Mouse (Mus musculus): Measurements from ENCODE around the gene Sgpp1. TPM values are rescaled to one million over a fixed set of nuclear protein-coding genes. Genes with fewer than 3 reads are reported as not detected.
"Not testable (repeated sequence)": the region's sequence is repeated elsewhere in the genome, so short reads cannot be mapped to it uniquely, and the experiment has no call there.

The Sgpp1 gene
- polyA plus RNA-seq, 1 experiment from 2014 or later = 19.1 TPM

- no peak for ATAC-seq (ENCODE audit: insufficient read depth)
- no peak overlapping the region for H3K4me2 ChIP-seq
- no peak overlapping the region for H3K9ac ChIP-seq
- no peak overlapping the region for H3K4me3 ChIP-seq (ENCODE audit: low read depth, low read length)
- 80% methylated on average over 14 of the region's 14 CpGs for WGBS
- no peaks in the 10 kb centered on the region for H3K27me3 ChIP-seq (ENCODE audit: insufficient read depth, low read length)
- H3K36me3 ChIP-seq (ENCODE audit: insufficient read depth) = 0 out of 2 replicates have a peak, but pooled peaks cover 4% of the 10 kb centered on the region
- TF ChIP-seq CTCF (IDR thresholded peaks at IDR 0.05; ENCODE audit: low read depth) = no peak
- no peaks in the 10 kb centered on the region for H3K9me3 ChIP-seq (ENCODE audit: low read depth, low read length)
- no peak for DNase-seq
- H3K27ac ChIP-seq (ENCODE audit: low read depth) = no peak overlapping the region
- H3K4me1 ChIP-seq (ENCODE audit: insufficient read depth) = no peaks in the 10 kb centered on the region
Observed at GRCm38 (mm10) chr12:75724621-75725324, 10.8 kb downstream of the Sgpp1 start.

- Histone ChIP-seq H3K36me3 (ENCODE audit: insufficient read depth) (0 out of 2 replicates have a peak, but pooled peaks cover 8% of the 10 kb centered on the region), H3K27ac (ENCODE audit: low read depth) (no peak overlapping the region), H3K4me2 (no peak overlapping the region), H3K4me1 (ENCODE audit: insufficient read depth) (no peaks in the 10 kb centered on the region), H3K4me3 (ENCODE audit: low read depth, low read length) (no peak overlapping the region), H3K27me3 (ENCODE audit: insufficient read depth, low read length) (no peaks in the 10 kb centered on the region), H3K9ac (no peak overlapping the region), H3K9me3 (ENCODE audit: low read depth, low read length) (no peaks in the 10 kb centered on the region)
- no peak for TF ChIP-seq CTCF (IDR thresholded peaks at IDR 0.05; ENCODE audit: low read depth)
- 74% methylated on average over 11 of the region's 11 CpGs for WGBS
- DNase-seq (no peak), ATAC-seq (ENCODE audit: insufficient read depth) (no peak)
Observed at GRCm38 (mm10) chr12:75723839-75724463, 11.6 kb downstream of the Sgpp1 start.

GRCm38 (mm10) chr12:75721941-75722340 is 13.6 kb downstream of the Sgpp1 start:
- Histone ChIP-seq H3K4me3 (ENCODE audit: low read depth, low read length) (no peak overlapping the region), H3K27ac (ENCODE audit: low read depth) (no peak overlapping the region), H3K9ac (no peak overlapping the region), H3K27me3 (ENCODE audit: insufficient read depth, low read length) (no peaks in the 10 kb centered on the region), H3K36me3 (ENCODE audit: insufficient read depth) (0 out of 2 replicates have a peak, but pooled peaks cover 8% of the 10 kb centered on the region), H3K4me1 (ENCODE audit: insufficient read depth) (no peaks in the 10 kb centered on the region), H3K4me2 (no peak overlapping the region), H3K9me3 (ENCODE audit: low read depth, low read length) (no peaks in the 10 kb centered on the region)
- TF ChIP-seq CTCF (IDR thresholded peaks at IDR 0.05; ENCODE audit: low read depth) = no peak
- WGBS = 28% methylated on average over 4 of the region's 4 CpGs
- ATAC-seq (ENCODE audit: insufficient read depth) (no peak), DNase-seq (no peak)

GRCm38 (mm10) chr12:75721006-75721405 is 14.5 kb downstream of the Sgpp1 start:
- Histone ChIP-seq H3K9me3 (ENCODE audit: low read depth, low read length) (no peaks in the 10 kb centered on the region), H3K27me3 (ENCODE audit: insufficient read depth, low read length) (no peaks in the 10 kb centered on the region), H3K4me1 (ENCODE audit: insufficient read depth) (no peaks in the 10 kb centered on the region), H3K4me2 (no peak overlapping the region), H3K4me3 (ENCODE audit: low read depth, low read length) (no peak overlapping the region), H3K9ac (no peak overlapping the region), H3K27ac (ENCODE audit: low read depth) (no peak overlapping the region), H3K36me3 (ENCODE audit: insufficient read depth) (0 out of 2 replicates have a peak, but pooled peaks cover 10% of the 10 kb centered on the region)
- WGBS = 47% methylated on average over 9 of the region's 9 CpGs
- DNase-seq (no peak), ATAC-seq (ENCODE audit: insufficient read depth) (no peak)
- TF ChIP-seq CTCF (IDR thresholded peaks at IDR 0.05; ENCODE audit: low read depth) = no peak

- ATAC-seq (ENCODE audit: insufficient read depth) (no peak), DNase-seq (no peak)
- Histone ChIP-seq H3K9ac (no peak overlapping the region), H3K27ac (ENCODE audit: low read depth) (no peak overlapping the region), H3K9me3 (ENCODE audit: low read depth, low read length) (no peaks in the 10 kb centered on the region), H3K27me3 (ENCODE audit: insufficient read depth, low read length) (no peaks in the 10 kb centered on the region), H3K4me3 (ENCODE audit: low read depth, low read length) (no peak overlapping the region), H3K4me2 (no peak overlapping the region), H3K36me3 (ENCODE audit: insufficient read depth) (0 out of 2 replicates have a peak, but pooled peaks cover 9% of the 10 kb centered on the region), H3K4me1 (ENCODE audit: insufficient read depth) (no peaks in the 10 kb centered on the region)
- WGBS = 53% methylated on average over 9 of the region's 9 CpGs
- no peak for TF ChIP-seq CTCF (IDR thresholded peaks at IDR 0.05; ENCODE audit: low read depth)
Observed at GRCm38 (mm10) chr12:75713596-75713995, 21.9 kb downstream of the Sgpp1 start.

- H3K9ac ChIP-seq; H3K36me3 ChIP-seq (ENCODE audit: insufficient read depth); H3K4me3 ChIP-seq (ENCODE audit: low read depth, low read length); H3K27ac ChIP-seq (ENCODE audit: low read depth); H3K27me3 ChIP-seq (ENCODE audit: insufficient read depth, low read length); H3K9me3 ChIP-seq (ENCODE audit: low read depth, low read length); H3K4me1 ChIP-seq (ENCODE audit: insufficient read depth); DNase-seq; H3K4me2 ChIP-seq; ATAC-seq (ENCODE audit: insufficient read depth): not testable (repeated sequence)
- WGBS = 84% methylated on average over 7 of the region's 7 CpGs
Observed at GRCm38 (mm10) chr12:75712905-75713304, 22.6 kb downstream of the Sgpp1 start.

- Histone ChIP-seq H3K9ac (no peak overlapping the region), H3K4me3 (ENCODE audit: low read depth, low read length) (no peak overlapping the region), H3K36me3 (ENCODE audit: insufficient read depth) (0 out of 2 replicates have a peak, but pooled peaks cover 4% of the 10 kb centered on the region), H3K4me1 (ENCODE audit: insufficient read depth) (no peaks in the 10 kb centered on the region), H3K9me3 (ENCODE audit: low read depth, low read length) (no peaks in the 10 kb centered on the region), H3K4me2 (no peak overlapping the region), H3K27me3 (ENCODE audit: insufficient read depth, low read length) (no peaks in the 10 kb centered on the region), H3K27ac (ENCODE audit: low read depth) (no peak overlapping the region)
- WGBS = 84% methylated on average over 9 of the region's 9 CpGs
- no peak for ATAC-seq (ENCODE audit: insufficient read depth)
- no peak for DNase-seq
- TF ChIP-seq CTCF (IDR thresholded peaks at IDR 0.05; ENCODE audit: low read depth) = no peak
Observed at GRCm38 (mm10) chr12:75710596-75711376, 24.7 kb downstream of the Sgpp1 start.

All from lung, embryonic 14.5 days (tissue).